Mouse (Mus musculus): ENCODE measurements around the gene Tm4sf4.

- TF ChIP-seq CTCF (IDR thresholded peaks at IDR 0.05; ENCODE audit: low read depth) (no peak), EP300 (optimal IDR thresholded peaks at IDR 0.05) (no peak)
These were observed at the start of gene Tm4sf4 for GRCm38 (mm10) chr3:57425089-57425730.
